Mouse (Mus musculus): ENCODE results near the gene Apoa2.

- TF ChIP-seq CTCF (IDR thresholded peaks at IDR 0.05; ENCODE audit: low read depth) (no peak), EP300 (IDR thresholded peaks at IDR 0.05; ENCODE audit: low read depth) (no peak)
Measured at GRCm38 (mm10) chr1:171224857-171225256, at the start of gene Apoa2.
